Mouse (Mus musculus) MEL (cell line): ENCODE results near the gene Kl. TPM values are rescaled to one million over a fixed set of nuclear protein-coding genes. Genes with fewer than 3 reads are reported as not detected.

Source experiments
- DNase-seq: peaks from one replicate; pipeline ENCODE4 v3.0.0; 2011; ENCODE audit warnings: low read depth, low spot score
- H3K27ac ChIP-seq: 2 replicates; pipeline ENCODE4 v1.5.1; 2012; ENCODE audit warnings: low read depth, mild to moderate bottlenecking, control low read depth, low read length, moderate library complexity; ENCODE audit not compliant: control insufficient read depth
- H3K27me3 ChIP-seq, 2 experiments: fragments of 150-350 bp in 1 of 2; sonication (generic) in 1 of 2; 2 replicates each; pipeline ENCODE4 v1.6.1; 2012; ENCODE audit warnings: low read length in 2 of 2, mild to moderate bottlenecking in 2 of 2, improper control_type of control experiment in 1 of 2, moderate library complexity in 1 of 2; ENCODE audit not compliant: insufficient read depth in 2 of 2, control insufficient read depth in 1 of 2
- H3K36me3 ChIP-seq, 2 experiments: 2 replicates each; pipeline ENCODE4 v1.6.1; 2012 to 2014; ENCODE audit warnings: low read length in 2 of 2, improper control_type of control experiment in 1 of 2, inconsistent platforms in 1 of 2, mild to moderate bottlenecking in 1 of 2; ENCODE audit not compliant: insufficient read depth in 2 of 2, control insufficient read depth in 1 of 2
- H3K4me1 ChIP-seq, 2 experiments: fragments of 150-350 bp in 1 of 2; sonication (generic) in 1 of 2; 2 replicates each; pipeline ENCODE4 v1.6.1; 2012; ENCODE audit warnings: low read length in 2 of 2, improper control_type of control experiment in 1 of 2, mild to moderate bottlenecking in 1 of 2; ENCODE audit not compliant: insufficient read depth in 2 of 2, control insufficient read depth in 1 of 2
- H3K4me3 ChIP-seq, 2 experiments: fragments of 150-350 bp in 1 of 2; sonication (generic) in 1 of 2; 2 replicates each; pipeline ENCODE4 v1.5.1; 2012; ENCODE audit warnings: low read depth in 2 of 2, low read length in 2 of 2, mild to moderate bottlenecking in 2 of 2, moderate library complexity in 2 of 2, control low read depth in 1 of 2, improper control_type of control experiment in 1 of 2; ENCODE audit not compliant: control insufficient read depth in 1 of 2, insufficient read depth in 1 of 2
- H3K79me2 ChIP-seq: 2 replicates; pipeline ENCODE4 v1.6.1; 2012; ENCODE audit warnings: mild to moderate bottlenecking, low read length, moderate library complexity; ENCODE audit not compliant: control insufficient read depth, poor library complexity, insufficient read depth
- H3K9ac ChIP-seq: 2 replicates; pipeline ENCODE4 v1.6.1; 2012; ENCODE audit warnings: low read depth, mild to moderate bottlenecking, control low read depth, low read length, moderate library complexity; ENCODE audit not compliant: control insufficient read depth, poor library complexity, severe bottlenecking
- H3K9me3 ChIP-seq: fragments of 150-350 bp; sonication (generic); replicated peaks from 2 replicates; pipeline ENCODE4 v1.6.1; 2012; ENCODE audit warnings: mild to moderate bottlenecking, low read length, improper control_type of control experiment, moderate library complexity; ENCODE audit not compliant: insufficient read depth
- BHLHE40 ChIP-seq: IDR thresholded peaks from 2 replicates; pipeline ENCODE4 v1.6.1; 2012; ENCODE audit warnings: low read depth, mild to moderate bottlenecking, inconsistent platforms, low read length, improper control_type of control experiment, borderline replicate concordance
- CHD2 ChIP-seq: IDR thresholded peaks from 2 replicates; pipeline ENCODE4 v1.6.1; 2011; ENCODE audit warnings: low read length, improper control_type of control experiment
- CTCF ChIP-seq, 3 experiments: IDR thresholded peaks in 2 of 3; conservative IDR thresholded peaks in 1 of 3; 2 replicates each; pipeline ENCODE4 v1.5.1; 2011 to 2012; ENCODE audit warnings: low read length in 3 of 3, low read depth in 2 of 3, mild to moderate bottlenecking in 2 of 3, improper control_type of control experiment in 1 of 3, inconsistent platforms in 1 of 3, mixed read lengths in 1 of 3, moderate library complexity in 1 of 3; ENCODE audit not compliant: control insufficient read depth in 1 of 3, insufficient read depth in 1 of 3, poor library complexity in 1 of 3, severe bottlenecking in 1 of 3
- E2F4 ChIP-seq: IDR thresholded peaks from 2 replicates; pipeline ENCODE4 v1.6.1; 2011; ENCODE audit warnings: low read depth, low read length, improper control_type of control experiment, borderline replicate concordance
- ELF1 ChIP-seq: IDR thresholded peaks from 2 replicates; pipeline ENCODE4 v1.6.1; 2014; ENCODE audit warnings: low read depth, mild to moderate bottlenecking, inconsistent platforms, low read length, improper control_type of control experiment, moderate library complexity
- EP300 ChIP-seq, 2 experiments: IDR thresholded peaks; 2 replicates each; pipeline ENCODE4 v1.6.1; 2011; ENCODE audit warnings: improper control_type of control experiment in 2 of 2, low read length in 2 of 2, low read depth in 1 of 2, mild to moderate bottlenecking in 1 of 2
- GATA1 ChIP-seq: IDR thresholded peaks from 2 replicates; pipeline ENCODE4 v1.6.1; 2011; ENCODE audit warnings: low read depth, low read length, improper control_type of control experiment
- MAZ ChIP-seq: IDR thresholded peaks from 2 replicates; pipeline ENCODE4 v1.6.1; 2012; ENCODE audit warnings: low read depth, mild to moderate bottlenecking, inconsistent platforms, low read length, improper control_type of control experiment
- MEF2A ChIP-seq: IDR thresholded peaks from 2 replicates; pipeline ENCODE4 v1.6.1; 2014; ENCODE audit warnings: low read depth, mild to moderate bottlenecking, inconsistent platforms, low read length, improper control_type of control experiment; ENCODE audit not compliant: poor library complexity, insufficient replicate concordance, severe bottlenecking; ENCODE audit errors: extremely low read depth
- MYB ChIP-seq: IDR thresholded peaks from 2 replicates; pipeline ENCODE4 v1.6.1; 2011; ENCODE audit warnings: mild to moderate bottlenecking, low read depth, low read length, improper control_type of control experiment
- MYC ChIP-seq: IDR thresholded peaks from 2 replicates; pipeline ENCODE4 v1.6.1; 2011; ENCODE audit warnings: low read depth, mild to moderate bottlenecking, low read length, improper control_type of control experiment, moderate library complexity
- NELFE ChIP-seq: IDR thresholded peaks from 2 replicates; pipeline ENCODE4 v1.6.1; 2011; ENCODE audit warnings: low read depth, low read length, improper control_type of control experiment
- NRF1 ChIP-seq: IDR thresholded peaks from 2 replicates; pipeline ENCODE4 v1.6.1; 2014; ENCODE audit warnings: low read depth, mild to moderate bottlenecking, inconsistent platforms, low read length, improper control_type of control experiment, moderate library complexity; ENCODE audit not compliant: poor library complexity, insufficient read depth, severe bottlenecking
- TBP ChIP-seq: IDR thresholded peaks from 2 replicates; pipeline ENCODE4 v1.8.0; 2011; ENCODE audit warnings: low read depth, low read length, improper control_type of control experiment
- polyA plus RNA-seq, 2 experiments: library from polyadenylated mRNA; stranded (reverse) in 1 of 2; unstranded in 1 of 2; fragments of >175 nt in 1 of 2; fragments of >200 nt in 1 of 2; gene quantifications; 2 replicates each; pipeline versions ENCODE4 v1.2.1 to v1.2.4; 2012; ENCODE audit warnings: low replicate concordance in 2 of 2, low read depth in 1 of 2; ENCODE audit not compliant: insufficient read length in 2 of 2, insufficient read depth in 1 of 2, missing spikeins in 1 of 2
- total RNA-seq: library from RNA; depleted of rRNA; stranded (reverse); fragments of 300-350 nt; gene quantifications from 2 replicates; pipeline ENCODE4 v1.2.3, GENCODE M21; 2012

Gene Kl
- total and polyA plus RNA-seq, 3 experiments = not detected

DNA sequence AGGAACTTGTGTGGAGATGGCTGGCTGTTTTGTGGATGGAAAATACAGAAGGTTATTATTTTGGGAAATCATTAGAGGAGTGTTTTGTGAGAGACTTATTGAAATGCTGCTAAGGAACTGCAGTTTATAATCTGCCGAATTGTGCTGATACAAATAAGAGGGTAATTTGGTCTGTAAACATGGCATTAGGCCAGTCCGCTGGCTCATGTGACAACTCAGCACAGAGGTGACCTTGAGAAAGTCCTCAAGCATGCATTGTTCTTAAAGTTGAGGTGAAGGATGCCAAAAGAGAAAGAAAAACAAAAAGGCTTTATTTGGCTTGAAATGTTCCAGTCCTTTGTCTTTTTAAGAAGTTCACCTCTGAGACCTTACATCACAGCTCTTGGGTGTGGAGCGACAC lies 21.8 kb downstream of the Kl start:
- DNase-seq = no peak
- no peak for TF ChIP-seq E2F4
- TF ChIP-seq MYC = no peak
- TF ChIP-seq TBP = no peak
- TF ChIP-seq MAZ = no peak
- TF ChIP-seq NELFE = no peak
- TF ChIP-seq EP300 (IDR thresholded peaks at IDR 0.05; ENCODE audit: low read depth in 1 of 2, low read length in 2 of 2) = no peak
- no peak for TF ChIP-seq CTCF (IDR thresholded peaks at IDR 0.05 in 2 of 3, conservative IDR thresholded peaks at IDR 0.05 in 1 of 3; ENCODE audit: control insufficient read depth in 1 of 3, insufficient read depth in 1 of 3, low read depth in 2 of 3, low read length in 3 of 3, poor library complexity in 1 of 3, severe bottlenecking in 1 of 3)
- no peaks in the 10 kb centered on the region for H3K9me3 ChIP-seq

DNA sequence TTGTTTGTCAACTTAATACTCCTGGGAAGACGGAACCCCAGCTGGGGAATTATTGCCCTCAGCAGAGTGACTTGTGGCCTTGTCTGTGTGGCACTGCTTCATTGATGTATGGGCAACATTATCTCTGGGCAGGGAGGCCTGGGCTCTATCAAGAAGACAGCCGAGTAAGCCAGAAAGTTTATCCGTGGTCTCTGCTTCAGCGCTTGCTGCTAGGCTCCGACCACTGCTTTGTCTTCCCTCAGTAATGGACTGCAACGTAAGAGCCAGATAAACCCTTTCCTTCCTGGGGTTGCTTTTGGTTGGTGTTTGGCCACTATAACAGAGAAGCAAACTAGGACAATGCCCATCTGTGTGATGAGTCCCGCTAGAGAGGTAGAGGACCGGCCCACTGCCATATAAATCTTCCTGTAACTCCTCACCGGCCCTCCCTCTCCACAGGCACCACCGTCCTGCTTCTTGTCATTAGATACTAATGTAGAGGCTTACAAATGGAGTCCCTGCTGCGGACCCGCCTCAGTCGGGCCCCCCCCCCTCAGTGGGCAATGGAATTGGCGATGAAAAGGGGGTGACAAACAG lies 25.1 kb downstream of the Kl start:
- Histone ChIP-seq H3K4me1 (no peaks in the 10 kb centered on the region), H3K9me3 (no peaks in the 10 kb centered on the region), H3K36me3 (no peaks in the 10 kb centered on the region), H3K4me3 (no peak overlapping the region), H3K27ac (no peak overlapping the region), H3K27me3 (no peaks in the 10 kb centered on the region), H3K9ac (no peak overlapping the region), H3K79me2 (no peaks in the 10 kb centered on the region)
- no peak for DNase-seq
- TF ChIP-seq BHLHE40 (no peak), GATA1 (no peak), MAZ (no peak), ELF1 (no peak), NRF1 (no peak), MEF2A (no peak), MYB (no peak), CHD2 (no peak)

More for the DNA sequence above, 21.8 kb downstream of the Kl start:
- H3K36me3 ChIP-seq = no peaks in the 10 kb centered on the region
- no peaks in the 10 kb centered on the region for H3K27me3 ChIP-seq
- no peaks in the 10 kb centered on the region for H3K4me1 ChIP-seq
- H3K4me3 ChIP-seq = no peak overlapping the region
- no peak overlapping the region for H3K9ac ChIP-seq
- H3K27ac ChIP-seq = no peak overlapping the region
- no peaks in the 10 kb centered on the region for H3K79me2 ChIP-seq
